Mouse (Mus musculus): ENCODE data around the gene Mybpc3.

Gene Mybpc3

DNA sequence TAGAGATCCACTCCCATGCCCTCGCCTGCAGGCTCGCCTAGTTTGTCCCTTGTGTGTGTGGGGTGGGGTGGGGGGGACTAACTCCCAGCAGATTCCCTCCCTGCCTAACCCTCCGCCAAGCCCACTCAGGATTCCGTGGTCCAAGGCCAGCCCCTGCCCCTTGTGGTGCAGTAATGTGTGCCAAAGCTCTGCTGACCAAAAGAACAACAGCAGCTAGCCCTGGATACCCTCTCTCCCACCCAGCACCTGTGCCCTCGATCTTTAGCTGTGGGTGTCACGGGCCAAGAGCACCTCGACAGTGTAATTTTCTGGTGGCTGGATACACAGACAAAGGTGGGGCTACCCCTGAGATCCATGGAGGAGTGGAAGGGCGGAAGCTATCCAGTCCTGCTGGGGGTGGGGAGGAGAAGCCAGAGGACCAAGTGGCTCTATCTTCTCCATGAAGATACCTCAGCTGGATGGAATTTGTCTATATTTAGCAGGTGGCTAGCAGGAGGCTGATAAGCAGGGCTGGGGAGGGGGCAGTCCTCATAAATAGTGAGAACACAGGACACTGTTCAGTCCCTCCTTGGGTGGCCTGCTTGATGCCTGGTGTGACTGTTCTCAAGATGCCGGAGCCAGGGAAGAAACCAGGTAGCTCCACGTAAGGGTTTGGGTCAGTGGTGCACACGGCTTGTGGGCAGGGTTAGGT, at the start of gene Mybpc3:
TSS of gene Mybpc3 (plus strand) at position 560 of the 691 bp plus-strand sequence.
- no peak for DNase-seq (ENCODE audit: low spot score)

DNA sequence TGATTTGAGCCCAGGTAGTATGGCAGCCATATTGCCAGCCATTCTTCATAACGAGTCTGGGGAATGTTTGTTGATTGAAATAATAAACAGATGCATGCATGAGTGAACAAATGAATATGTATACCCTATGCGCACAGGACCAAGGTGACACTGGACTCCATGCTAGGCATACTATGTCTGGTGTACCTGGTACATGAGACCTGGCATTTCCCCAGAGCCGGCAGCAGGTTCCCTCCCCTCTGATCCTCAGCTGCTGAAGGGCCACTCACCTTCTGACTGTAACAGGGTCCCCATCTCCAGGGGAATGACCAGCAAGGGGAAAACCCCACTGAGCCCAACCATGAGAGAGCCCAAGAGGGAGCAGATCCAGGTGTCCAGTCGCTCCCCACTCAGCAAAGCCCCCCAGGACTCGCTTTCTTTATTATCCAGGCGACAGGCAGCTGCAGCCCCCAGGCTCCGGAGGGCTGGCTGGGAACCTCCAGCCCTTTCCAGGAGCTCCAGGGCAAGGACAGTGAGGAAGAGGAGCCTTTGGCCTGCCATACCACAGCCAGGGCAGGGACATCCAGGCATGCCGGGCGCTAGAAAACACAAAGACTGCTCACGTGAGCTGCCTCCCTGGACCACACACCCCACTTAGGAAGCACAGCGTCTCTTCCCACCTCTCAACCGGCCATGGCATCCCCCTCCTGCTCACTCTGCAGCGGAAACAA, 49.6 kb upstream of the Mybpc3 start:
- DNase-seq (ENCODE audit: low spot score): no peak

DNA sequence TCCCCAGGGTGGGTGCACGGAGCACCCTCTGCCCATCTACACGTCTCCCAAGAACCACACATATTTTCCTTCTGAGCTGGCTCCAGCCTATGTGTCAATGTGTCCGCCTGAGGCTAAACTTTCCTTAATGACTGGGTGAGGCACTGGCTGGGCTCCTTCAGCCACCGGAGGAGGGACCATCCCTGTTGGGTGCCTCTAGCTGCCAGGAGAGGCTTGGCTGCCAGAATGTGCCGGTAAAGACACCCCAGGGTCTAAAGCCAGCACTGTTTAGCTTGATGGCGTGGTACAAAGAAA, 49.1 kb upstream of the Mybpc3 start:
- no peak for DNase-seq (ENCODE audit: low spot score)

DNA sequence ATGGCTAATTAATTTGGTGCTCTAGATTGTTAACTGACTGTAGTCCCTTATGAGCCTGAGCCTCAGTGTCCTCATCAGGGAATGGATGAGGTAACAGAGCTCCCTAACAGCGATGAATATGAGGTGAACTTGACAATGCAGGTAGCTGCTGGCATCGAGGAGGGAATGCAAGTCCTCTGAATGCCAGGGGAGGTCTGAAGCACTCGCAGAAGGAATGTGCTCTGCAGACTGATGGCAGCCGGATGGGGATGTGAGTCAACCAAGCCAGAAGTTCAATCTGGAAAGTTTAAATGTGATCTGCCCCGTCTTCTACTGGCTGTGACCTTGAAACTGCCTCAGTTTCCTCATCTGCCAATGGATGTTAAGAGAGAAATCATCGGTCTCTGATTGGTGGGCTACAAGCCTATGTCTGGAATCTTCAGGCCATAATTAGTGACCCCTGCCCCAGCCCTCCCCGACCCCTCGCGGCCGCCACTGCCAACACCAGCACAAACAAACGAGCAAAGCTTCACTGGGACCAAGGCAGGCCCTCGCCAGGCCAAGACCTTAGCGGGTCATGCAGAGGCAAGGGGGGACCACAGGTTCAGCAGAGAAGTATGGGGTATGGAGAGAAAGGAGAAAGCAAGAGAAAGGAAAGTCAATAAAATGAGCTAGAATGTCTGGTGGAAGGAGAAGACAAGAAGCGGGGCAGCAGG, 48.5 kb upstream of the Mybpc3 start:
- DNase-seq (ENCODE audit: low spot score): no peak

DNA sequence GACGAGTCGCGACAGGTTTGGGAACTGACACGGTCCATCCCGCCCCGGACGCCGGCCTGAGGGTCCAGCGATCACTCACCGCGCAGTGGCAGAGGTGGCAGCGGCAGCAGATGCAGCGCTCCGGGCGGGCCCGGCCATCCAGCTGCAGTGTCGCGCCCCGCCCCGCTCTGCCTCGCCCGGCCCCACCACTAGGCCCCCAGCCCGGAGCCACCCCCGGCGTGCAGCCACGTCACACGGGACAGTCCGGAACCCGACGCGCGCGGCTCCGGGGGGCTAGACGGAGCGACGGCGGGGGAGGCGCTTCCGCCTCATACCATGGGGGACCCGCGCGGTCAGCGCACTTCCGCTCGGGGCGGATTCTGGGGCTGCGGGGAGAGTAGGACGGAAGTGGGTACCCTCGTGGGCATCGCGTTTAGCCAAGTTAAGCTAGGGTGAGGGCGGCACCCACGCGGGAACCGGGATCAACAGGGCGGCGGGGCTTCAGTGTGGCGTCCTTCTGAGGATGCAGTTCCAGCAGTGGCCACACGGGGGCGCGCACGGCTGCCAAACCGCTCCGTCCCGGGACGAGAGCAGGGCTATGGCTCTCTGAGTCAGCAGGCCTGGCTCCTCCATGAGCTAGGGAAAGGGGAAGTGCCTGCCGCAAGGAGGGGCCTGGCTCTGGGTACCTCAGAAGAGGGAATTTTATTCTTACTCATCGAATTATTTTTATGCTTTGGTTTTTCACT, 47.7 kb upstream of the Mybpc3 start, which contains the start of gene Slc39a13:
TSS of gene Slc39a13 (minus strand) at position 342 of the 725 bp plus-strand sequence.
- DNase-seq (ENCODE audit: low spot score): peak; percentile 93

DNA sequence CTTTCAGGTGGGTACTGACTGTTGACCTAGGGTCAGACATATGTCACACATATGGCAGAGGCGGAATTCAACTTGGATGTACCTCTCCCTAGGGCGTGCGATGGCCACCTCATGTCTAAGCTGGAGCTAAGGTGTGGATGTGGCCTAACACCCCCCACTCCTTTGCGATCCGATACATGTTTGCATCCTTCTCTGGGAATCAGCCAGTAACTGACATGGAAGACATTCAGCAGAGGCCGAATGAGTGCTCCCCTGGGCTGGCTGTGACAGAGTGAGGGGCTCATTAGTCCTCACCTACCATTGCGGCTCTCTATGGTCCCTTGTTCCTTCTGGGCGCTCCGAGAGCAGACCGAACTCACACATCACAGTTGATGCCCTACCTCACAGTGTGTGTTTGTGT, 46.9 kb upstream of the Mybpc3 start:
- no peak for DNase-seq (ENCODE audit: low spot score)

DNA sequence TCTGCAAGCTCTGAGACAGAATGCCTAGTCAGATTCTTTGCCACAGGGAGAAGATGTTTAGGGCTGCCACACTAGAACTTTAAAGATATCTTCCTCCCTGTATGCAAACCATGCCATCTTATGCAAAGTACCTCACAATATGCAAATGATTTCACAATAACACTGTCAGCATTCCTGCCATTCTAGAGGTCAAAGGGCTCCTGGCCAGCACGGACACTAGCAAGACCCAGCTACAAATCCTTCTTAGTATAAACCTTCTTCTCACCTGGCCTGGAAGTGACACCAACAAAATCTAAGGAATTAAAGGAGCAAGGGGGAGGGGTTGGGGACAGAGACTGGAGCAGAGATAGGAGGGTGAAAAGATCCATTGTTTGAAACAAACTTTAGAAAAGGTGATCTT, 45.9 kb upstream of the Mybpc3 start:
- no peak for DNase-seq (ENCODE audit: low spot score)

DNA sequence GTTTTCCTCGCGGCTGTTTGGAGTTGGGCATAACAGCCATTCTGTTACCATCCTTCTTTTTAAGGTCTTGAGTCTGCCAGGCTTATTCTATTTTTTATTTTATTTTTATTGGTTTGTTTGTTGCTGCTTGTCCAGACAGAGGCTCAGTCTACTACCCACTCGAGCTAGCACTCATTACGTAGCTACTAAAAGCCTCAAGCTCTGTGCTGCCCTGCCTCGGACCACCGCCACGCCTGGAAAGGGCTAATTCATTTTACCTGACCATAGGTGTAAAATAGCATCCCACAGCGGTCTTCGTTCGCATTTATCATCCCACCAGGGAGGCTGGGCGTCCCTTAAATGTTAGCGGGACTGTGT, 40.0 kb upstream of the Mybpc3 start:
- DNase-seq (ENCODE audit: low spot score): no peak

DNA sequence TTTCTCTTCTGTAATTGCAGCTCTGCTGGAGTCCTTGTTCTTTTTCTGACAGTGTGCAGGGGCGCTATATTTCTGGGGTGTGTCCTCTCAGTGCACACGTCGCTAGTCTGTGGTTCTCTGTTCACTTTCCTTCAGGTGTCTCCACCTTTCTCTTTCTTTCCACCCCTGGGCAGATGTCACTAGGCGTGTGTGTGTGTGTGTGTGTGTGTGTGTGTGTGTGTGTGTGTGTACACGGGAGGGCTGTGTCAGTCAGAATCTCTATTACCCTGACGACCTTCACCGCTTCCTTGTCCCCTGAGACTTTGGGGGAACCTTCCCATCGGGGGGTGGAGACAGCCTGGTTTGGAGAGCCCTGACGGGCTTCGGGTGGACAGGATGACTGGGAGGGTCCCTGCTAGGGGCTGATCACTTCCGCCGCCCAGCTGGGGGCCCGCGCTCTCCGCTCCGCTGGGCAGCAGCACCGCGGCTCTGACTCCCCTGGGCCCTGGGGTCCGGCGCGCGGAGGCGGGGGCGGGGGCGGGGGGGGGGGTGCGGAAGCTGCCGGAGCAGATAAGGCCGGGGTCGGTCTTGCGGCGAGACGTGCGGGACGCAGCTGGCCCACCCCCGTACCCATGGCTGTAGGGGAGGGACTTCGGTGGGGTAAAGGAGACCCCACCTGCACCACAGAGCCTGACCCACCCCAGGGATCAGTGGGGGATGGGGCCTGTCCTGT, 39.5 kb upstream of the Mybpc3 start:
- no peak for DNase-seq (ENCODE audit: low spot score)

DNA sequence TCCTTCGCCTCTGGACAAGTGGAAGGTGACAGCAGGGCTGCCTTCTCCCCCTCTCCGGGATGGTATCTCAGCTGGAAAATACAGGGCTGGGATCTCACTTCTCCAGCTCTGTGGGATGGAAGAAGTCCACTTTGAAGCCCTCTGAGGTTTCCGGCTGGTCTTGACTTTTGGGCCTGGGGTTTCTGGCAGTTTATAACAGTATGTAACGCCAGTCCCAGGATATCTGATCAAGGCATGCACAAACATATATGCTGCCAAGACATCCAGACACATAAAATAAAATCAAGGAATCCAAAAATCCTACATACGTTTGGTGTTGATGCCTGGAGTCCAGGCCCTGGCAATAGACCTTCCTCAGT, 38.9 kb upstream of the Mybpc3 start:
- no peak for DNase-seq (ENCODE audit: low spot score)

DNA sequence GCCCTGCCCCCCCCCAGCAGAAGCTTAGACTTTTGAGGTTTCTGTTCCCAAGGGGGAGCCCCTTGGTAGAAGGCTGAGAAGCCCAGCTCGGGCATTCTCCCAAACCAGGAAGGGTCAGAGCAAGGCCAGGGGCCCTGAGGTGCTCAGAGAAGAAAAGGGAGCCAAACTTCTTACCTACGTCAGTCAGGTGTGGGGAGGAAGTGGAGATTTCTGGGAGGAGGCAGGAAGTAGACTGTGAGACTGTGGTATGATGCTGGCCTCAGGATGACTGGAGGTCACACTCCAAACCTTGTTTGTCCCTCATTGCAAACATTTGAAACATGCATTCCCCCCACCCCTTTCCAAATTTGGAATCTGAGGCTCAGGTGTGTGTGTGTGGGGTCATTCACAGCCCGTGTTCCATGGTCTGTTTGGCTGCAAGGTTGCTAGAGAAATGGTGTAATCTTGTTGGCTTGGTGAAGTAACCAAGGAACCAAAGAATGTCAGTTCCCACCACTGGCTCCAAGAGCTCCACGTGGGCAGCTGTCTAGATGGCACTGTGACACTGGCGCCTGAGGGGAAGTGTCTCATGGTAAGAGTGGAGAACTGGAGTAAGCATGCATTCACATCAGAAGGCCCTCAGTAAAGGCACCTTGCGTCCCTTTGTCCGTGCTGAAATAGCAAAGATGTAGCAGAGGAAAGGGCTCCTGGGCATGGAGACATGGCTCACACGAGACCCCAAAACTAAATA, 37.0 kb upstream of the Mybpc3 start:
- DNase-seq (ENCODE audit: low spot score): no peak

DNA sequence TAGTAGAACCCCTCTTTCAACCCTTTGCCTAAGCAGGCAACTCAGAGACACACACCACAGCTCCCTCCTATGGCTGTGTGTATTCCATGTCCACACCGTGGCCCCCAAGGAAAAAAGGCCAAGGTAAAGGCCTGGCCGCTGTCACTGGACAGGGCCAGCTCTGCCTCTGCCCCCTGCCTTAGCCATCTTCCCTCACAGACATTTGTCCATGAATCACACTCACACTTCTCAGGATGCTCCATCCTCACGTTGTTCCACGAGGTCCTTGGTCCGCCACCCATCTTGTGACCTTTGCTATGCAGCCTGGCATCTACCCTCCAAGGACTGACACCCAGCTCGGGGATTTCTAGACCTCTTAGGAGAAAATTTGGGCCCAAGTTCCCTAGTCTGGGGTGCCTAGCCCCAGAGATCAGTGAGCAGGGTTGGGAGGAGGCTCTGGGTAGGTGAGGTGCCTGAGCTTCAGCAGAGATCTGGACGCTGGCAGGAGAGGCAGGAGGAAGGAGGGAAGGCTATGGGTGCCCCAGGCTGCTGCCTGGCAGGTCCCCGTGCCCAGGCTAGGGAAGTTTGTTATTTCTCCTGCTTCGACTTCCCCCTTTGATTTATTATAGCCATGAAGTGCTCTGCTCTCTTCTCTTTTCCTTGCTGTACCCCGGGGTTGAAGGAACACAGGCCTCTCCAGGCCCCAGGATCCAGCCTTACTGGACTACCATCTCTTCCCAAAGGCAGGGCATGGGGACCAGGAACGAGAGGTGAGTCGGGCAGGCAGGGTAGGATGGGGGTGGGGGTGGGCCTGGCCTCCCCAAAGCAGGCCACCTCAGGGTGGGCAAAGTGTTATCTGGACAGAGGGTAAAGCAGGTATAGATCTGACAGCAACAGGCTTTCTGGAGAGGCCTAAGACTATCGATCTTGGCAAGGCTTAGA, 35.9 kb upstream of the Mybpc3 start, which contains the start of gene Spi1:
TSS of gene Spi1 (plus strand) at position 616 of the 921 bp plus-strand sequence.
- no peak for DNase-seq (ENCODE audit: low spot score)

DNA sequence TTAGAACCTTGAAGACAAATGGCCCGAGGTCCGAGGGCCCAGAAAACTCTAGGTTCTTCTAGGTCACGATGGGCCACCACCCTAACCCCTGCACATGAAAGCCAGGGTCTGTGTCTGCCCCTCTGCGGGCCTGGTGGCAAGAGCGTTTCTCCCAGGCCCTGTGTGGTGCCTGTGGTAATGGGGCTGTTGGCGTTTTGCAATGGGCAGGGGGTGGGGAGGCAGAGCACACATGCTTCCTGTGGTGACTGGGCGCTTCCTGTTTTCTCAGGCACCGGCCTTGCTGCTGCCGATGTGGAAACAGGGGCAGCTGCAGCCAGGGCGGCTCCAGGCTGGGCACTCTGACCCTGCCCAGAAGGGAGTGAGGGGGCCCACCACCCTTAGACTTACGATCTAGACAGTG, 35.1 kb upstream of the Mybpc3 start:
- DNase-seq (ENCODE audit: low spot score): no peak

DNA sequence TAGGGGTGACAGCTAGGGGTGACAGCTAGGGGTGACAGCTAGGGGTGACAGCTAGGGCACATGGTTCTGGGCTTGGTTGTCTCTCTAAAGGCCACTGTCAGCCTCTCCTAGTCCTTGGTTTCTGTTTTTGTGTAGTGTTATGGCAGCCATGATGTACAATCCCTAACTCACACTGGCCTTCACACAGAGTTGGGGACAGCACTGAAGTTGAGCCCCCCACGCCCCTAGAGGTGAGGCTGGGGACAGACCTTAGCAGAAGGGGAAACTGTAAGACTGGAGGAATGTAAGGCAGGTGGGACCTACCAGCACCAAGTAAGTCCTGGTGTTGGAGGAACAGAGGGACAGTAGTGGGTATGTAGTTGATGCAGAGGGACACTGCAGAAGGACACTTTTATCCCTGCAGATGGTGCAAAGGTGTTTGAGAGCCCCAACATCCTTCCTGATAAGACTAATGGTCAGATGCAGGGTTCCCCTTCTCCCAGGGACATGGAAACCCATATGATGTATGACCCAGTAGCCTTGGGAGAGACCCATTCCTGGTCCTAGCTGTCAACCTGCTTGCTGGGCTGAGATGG, 34.5 kb upstream of the Mybpc3 start:
- no peak for DNase-seq (ENCODE audit: low spot score)

DNA sequence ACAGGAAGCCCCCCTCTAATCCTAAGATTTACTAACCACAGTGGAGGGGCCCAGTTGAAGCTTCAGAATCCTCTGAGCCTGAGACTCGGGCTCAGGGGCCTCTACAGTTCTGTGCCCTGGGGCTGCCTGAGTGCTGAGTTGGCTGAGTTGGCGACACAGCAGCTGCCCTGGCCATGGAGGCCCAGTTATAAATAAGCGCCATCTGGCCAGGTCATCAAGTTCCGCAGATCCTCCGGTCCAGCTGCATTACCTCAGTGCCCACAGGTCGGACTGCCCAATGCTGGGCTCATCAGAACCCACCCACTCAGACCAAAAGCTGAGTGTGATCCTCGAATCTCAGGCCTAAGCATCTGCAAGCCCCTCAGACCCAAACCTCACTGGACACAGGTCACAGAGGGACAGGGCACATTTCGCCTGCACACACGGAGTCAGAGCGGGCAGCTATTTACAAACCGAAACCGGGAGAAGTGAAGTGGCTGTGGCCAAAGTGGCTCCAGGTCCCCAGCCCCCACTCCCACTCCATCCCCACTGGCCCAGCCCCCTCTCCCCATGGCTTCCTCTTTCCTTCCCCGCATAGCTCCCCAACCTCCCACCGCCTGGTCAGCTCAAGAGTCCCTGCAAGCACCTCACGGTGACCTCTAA, 33.6 kb upstream of the Mybpc3 start:
- no peak for DNase-seq (ENCODE audit: low spot score)

DNA sequence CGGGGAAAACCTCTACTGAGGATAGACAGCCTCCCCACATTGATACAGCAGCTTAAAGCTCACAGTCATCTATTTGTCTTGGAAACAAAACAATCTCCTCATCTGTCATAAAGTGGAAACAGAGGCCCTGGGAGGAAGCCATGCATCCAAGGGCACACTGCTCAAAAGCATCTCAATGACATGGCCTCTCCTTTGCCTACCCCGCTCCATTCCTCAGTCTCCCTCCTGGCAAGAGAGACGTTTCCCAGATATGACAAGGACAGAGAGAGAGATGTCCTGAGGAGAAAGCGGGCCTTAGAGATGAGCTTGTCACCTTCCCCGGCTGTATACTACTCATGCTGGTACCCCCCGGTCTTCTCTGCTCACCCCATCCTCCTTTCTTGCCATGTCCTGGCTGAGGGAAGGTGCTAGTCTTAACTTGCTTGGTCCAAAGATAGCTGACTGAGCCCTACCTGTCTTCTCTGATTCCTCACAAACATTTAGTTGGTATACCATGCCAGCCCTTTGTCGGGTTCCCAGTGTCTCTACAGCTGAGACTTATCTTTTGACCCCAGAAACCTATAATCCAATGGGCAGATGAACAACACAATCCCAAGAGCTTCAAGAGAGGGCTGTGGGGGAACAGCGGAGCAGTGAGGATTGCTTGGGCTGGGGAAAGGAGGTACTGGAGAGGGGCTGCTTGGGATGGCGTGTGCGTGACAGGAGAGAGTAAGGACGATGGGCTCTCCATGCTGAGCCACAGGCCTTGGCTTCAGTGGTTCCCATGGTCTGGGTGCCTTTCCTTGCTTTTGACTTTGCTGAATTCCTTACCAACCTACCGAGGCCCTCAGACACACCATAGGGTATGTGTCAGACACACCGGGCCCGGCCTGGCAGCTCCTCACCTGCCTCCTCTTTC, 32.2 kb upstream of the Mybpc3 start:
- no peak for DNase-seq (ENCODE audit: low spot score)

DNA sequence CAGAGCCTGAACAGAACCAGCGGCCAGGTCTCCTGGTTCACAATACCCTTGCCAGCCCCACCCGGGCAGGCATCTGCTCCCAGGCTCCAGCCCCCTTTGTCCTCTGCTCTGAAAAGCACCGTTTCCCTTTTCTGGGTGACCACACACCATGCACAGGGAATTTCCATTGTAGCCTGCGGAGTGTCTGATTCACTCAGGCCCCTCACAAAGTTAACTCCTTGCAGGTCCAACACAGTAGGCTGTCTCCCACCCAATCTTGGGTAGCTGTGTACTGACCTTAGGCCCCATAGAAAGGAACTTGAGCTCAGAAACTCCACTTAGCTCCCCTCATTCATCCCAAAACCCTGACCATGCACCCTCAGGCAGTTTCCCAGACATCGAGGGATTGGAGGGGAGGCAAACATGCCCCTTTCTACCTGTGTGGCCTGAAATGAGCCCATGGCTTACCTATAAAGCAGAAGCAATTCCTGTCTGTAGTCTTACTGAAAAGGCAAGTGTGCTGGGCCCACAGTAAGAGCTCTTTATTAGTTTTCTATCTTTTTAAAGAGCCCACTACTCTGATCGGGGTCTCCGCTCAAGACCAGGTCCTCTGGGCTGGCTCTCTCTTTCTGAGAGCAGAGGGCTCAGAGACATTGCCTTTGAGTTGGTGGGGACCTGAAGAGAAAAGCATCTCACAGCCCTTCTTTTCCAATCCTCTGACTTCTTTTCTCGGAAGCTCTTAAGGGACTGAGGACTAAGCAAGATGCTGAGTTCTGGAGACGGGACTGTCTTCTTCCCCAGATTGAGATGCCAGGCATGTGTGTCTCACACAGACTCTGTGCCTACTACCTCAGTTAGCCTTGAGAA, 31.3 kb upstream of the Mybpc3 start:
- no peak for DNase-seq (ENCODE audit: low spot score)

Data from urinary bladder, postnatal 10 days (tissue).